Comparison of ENCODE assay signal across 18 mouse cellular contexts in genomic region chr8:107148802-107149201, GRCm38 (mm10).
"Had no signal": no experiment of that assay in that cellular context is flagged by ENCODE, and none has a peak within 500 bp of the region (broad histone marks: within the 10 kb centered on the region; RNA-seq: fewer than 3 reads in every experiment).

No protein-coding gene starts in this region.

- H3K27ac ChIP-seq: kidney, postnatal 0 days; limb, embryonic 12.5 days; liver, embryonic 12.5 days; lung, embryonic 15.5 days; macrophage; midbrain, embryonic 12.5 days; neural tube, embryonic 15.5 days; stomach, embryonic 15.5 days had no signal

- DNase-seq: kidney, adult 11 months; kidney, adult 9 months; kidney, postnatal 36 days; lung, postnatal 14 days; right cerebral cortex, postnatal 4 days; thymus, adult 2 months; thymus, postnatal 25 days had no signal

- H3K27me3 ChIP-seq: limb, embryonic 12.5 days; liver, embryonic 12.5 days; lung, embryonic 15.5 days; midbrain, embryonic 12.5 days; neural tube, embryonic 15.5 days; stomach, embryonic 15.5 days had no signal

- H3K4me2 ChIP-seq: limb, embryonic 12.5 days; liver, embryonic 12.5 days; lung, embryonic 15.5 days; midbrain, embryonic 12.5 days; neural tube, embryonic 15.5 days; stomach, embryonic 15.5 days had no signal

- H3K9me3 ChIP-seq: limb, embryonic 12.5 days; liver, embryonic 12.5 days; lung, embryonic 15.5 days; megakaryocyte, embryonic 14.5 days; midbrain, embryonic 12.5 days; neural tube, embryonic 15.5 days; stomach, embryonic 15.5 days had no signal

- H3K4me3 ChIP-seq: limb, embryonic 12.5 days; liver, embryonic 12.5 days; lung, embryonic 15.5 days; megakaryocyte, embryonic 14.5 days; midbrain, embryonic 12.5 days; neural tube, embryonic 15.5 days; stomach, embryonic 15.5 days had no signal

- ATAC-seq: inflammation-experienced regulatory T-cells, adult 6 months; liver, embryonic 12.5 days; midbrain, embryonic 16.5 days had no signal

- H3K9ac ChIP-seq: limb, embryonic 12.5 days; liver, embryonic 12.5 days; lung, embryonic 15.5 days; midbrain, embryonic 12.5 days; neural tube, embryonic 15.5 days; stomach, embryonic 15.5 days had no signal
